Mouse (Mus musculus): ENCODE measurements around the gene Aloxe3.

DNA sequence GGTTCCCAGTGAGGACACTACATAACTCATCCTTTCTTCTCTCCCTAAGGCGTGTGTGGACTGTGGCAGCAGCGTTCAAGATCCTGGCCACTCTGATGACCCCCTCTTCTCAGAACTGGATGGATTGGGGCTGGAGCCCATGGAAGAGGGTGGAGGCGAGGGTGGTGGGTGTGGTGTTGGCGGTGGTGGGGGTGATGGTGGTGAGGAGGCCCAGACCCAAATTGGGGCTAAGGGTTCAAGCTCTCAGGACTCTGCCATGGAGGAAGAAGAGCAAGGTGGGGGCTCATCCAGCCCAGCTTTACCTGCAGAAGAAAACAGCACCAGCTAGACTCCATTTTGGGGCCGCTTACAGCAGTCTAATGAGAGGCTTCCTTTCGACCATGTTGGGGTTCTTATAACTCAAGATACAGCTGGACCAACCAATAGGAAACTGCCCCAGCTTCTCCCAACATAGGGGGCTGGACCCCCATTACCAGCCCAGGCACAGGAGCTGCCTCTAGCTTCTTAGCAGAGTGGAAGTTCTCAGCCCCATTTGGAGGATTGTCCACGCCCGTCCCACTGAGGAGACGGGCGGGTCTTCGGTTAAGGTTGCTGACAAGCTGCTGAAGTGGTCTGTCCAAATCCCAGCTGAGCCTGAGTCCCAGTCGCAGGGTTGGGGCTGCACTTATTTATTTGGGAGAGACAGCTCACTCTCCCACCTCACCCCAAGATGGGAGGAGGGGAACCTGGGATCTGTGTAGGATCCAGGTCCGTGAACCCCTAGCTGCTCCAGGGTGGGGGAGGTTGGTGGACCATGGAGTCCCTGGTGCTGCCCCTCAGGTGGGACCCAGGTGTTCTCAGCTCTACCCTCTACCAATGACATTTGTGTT lies 16.4 kb upstream of the Aloxe3 start:
- TF ChIP-seq CTCF (conservative IDR thresholded peaks at IDR 0.05; ENCODE audit: low read length) (no peak), POU5F1 (IDR thresholded peaks at IDR 0.05; ENCODE audit: borderline replicate concordance, low read length) (no peak), NANOG (IDR thresholded peaks at IDR 0.05; ENCODE audit: borderline replicate concordance, low read length) (no peak)
